ENCODE assay signal across 19 mouse cellular contexts in genomic region chr10:6032469-6032868, GRCm38 (mm10).
"Had no signal": no experiment of that assay in that cellular context is flagged by ENCODE, and none has a peak within 500 bp of the region (broad histone marks: within the 10 kb centered on the region; RNA-seq: fewer than 3 reads in every experiment).

No protein-coding gene starts in this region.

- H3K4me3 ChIP-seq: lung, embryonic 15.5 days; midbrain, embryonic 10.5 days; midbrain, embryonic 12.5 days; myocyte; neural tube, embryonic 13.5 days; neural tube, embryonic 15.5 days had no signal

- H3K4me1 ChIP-seq: midbrain, embryonic 10.5 days; midbrain, embryonic 12.5 days; neural tube, embryonic 13.5 days had no signal

- DNase-seq: liver, postnatal 0 days; lung, adult 2 months; lung, postnatal 14 days; lung, postnatal 36 days; midbrain, embryonic 14.5 days; retina, postnatal 1 day; right cerebral cortex, adult 18-20 months; right cerebral cortex, postnatal 25 days; right cerebral cortex, postnatal 4 days; spleen, adult 18-20 months; thymus, adult 18-20 months; thymus, postnatal 14 days; thymus, postnatal 36 days had no signal

- H3K27ac ChIP-seq: lung, embryonic 15.5 days; midbrain, embryonic 10.5 days; midbrain, embryonic 12.5 days; neural tube, embryonic 13.5 days; neural tube, embryonic 15.5 days had no signal

- H3K4me2 ChIP-seq: lung, embryonic 15.5 days; midbrain, embryonic 12.5 days; neural tube, embryonic 13.5 days; neural tube, embryonic 15.5 days had no signal

- H3K27me3 ChIP-seq: lung, embryonic 15.5 days; midbrain, embryonic 12.5 days; neural tube, embryonic 13.5 days; neural tube, embryonic 15.5 days had no signal

- H3K36me3 ChIP-seq: lung, embryonic 15.5 days; midbrain, embryonic 10.5 days; midbrain, embryonic 12.5 days; neural tube, embryonic 13.5 days; neural tube, embryonic 15.5 days had no signal

- H3K9ac ChIP-seq: liver, postnatal 0 days; lung, embryonic 15.5 days; midbrain, embryonic 12.5 days; neural tube, embryonic 13.5 days; neural tube, embryonic 15.5 days had no signal

- H3K9me3 ChIP-seq: lung, embryonic 15.5 days; midbrain, embryonic 10.5 days; midbrain, embryonic 12.5 days; neural tube, embryonic 13.5 days; neural tube, embryonic 15.5 days had no signal
